Mouse (Mus musculus): ENCODE data around the gene Lrpprc.

GRCm38 (mm10) chr17:84818390-84818789 lies 27.8 kb upstream of the Lrpprc start:
- TF ChIP-seq CTCF (IDR thresholded peaks at IDR 0.05; ENCODE audit: control insufficient read depth, insufficient read depth, insufficient read length) (no peak), MYOG (IDR thresholded peaks at IDR 0.05; ENCODE audit: control insufficient read depth, extremely low read depth, insufficient read length) (no peak), MYOD1 (IDR thresholded peaks at IDR 0.05; ENCODE audit: control insufficient read depth, insufficient read length, low read depth) (no peak), FOSL1 (IDR thresholded peaks at IDR 0.05; ENCODE audit: insufficient read depth, low read length, poor library complexity, severe bottlenecking) (no peak), MAX (IDR thresholded peaks at IDR 0.05) (no peak), USF1 (IDR thresholded peaks at IDR 0.05; ENCODE audit: low read depth) (no peak), CEBPB (IDR thresholded peaks at IDR 0.05; ENCODE audit: low read depth) (no peak)

Data from C2C12 (cell line).